Mouse (Mus musculus): ENCODE measurements at regions not wholly inside any gene's neighbourhood (a gene's known extent, or its start where the extent isn't known, plus 50 kb on each side); places are given as distances from the start of the nearest gene placed in this dataset.

DNA sequence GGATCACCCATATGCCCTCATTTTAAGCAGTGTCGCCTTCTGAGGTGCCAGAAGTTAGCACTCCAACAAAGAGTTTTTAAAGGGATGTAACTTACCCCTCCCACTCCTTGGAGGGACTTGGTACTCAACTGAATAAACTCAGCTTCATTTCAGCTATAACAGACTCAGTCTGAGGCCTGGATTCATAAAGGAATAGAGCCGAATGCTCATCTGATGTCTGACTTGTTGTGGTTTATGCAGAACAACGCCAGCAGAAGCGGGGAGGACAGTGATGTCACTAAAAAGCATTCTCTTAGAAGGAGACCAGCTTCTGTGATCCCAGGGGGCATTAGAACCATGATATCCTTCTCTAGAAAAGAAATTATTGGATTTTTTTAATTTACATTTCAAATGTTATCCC is 409.0 kb upstream of the Jarid2 start:
- no peak for ATAC-seq (ENCODE audit: poor library complexity, severe bottlenecking)

GRCm38 (mm10) chr13:44321009-44321596 is 408.2 kb upstream of the Jarid2 start:
- ATAC-seq (ENCODE audit: poor library complexity, severe bottlenecking), result no peak

GRCm38 (mm10) chr13:44328416-44328815 is 400.9 kb upstream of the Jarid2 start:
- no peak for ATAC-seq (ENCODE audit: poor library complexity, severe bottlenecking)

DNA sequence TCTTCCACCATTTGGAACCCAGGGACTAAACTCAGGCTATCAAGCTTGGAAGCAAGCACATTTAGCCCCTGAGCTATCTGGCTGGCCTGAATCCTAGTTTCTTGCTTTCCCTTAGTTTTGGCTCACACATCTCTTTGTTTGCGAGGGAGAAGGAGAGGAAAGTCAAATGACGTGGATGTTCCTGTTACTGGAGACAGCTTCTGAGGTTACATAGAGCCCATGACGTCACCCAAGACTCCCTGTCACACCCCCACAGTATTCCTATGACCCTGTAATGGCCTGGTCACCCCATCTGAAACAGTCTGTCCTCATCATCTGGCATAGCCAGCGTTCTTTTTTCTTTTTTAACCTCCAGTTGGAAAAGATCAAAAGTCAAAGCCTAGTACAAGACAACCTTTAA is 400.1 kb upstream of the Jarid2 start:
- no peak for ATAC-seq (ENCODE audit: poor library complexity, severe bottlenecking)

DNA sequence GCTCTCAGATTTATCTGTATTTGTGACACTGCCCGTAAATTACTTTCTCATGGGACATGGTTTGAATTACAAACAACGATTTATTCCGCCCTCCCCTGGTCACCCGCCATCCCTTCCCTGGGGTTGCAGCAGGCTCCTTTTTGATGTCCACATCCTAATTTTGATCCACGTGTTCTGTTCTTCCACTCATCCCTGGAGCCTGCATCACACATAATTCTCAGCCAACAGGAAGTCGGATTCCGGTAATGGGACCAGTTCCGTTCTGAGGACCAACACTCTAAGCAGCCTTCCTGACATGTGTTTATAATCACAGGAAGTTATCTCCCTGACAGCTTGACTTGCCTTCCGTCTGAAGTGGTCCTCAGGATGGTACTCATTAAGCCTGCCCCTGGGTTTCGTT is 399.6 kb upstream of the Jarid2 start:
- ATAC-seq (ENCODE audit: poor library complexity, severe bottlenecking), result no peak

DNA sequence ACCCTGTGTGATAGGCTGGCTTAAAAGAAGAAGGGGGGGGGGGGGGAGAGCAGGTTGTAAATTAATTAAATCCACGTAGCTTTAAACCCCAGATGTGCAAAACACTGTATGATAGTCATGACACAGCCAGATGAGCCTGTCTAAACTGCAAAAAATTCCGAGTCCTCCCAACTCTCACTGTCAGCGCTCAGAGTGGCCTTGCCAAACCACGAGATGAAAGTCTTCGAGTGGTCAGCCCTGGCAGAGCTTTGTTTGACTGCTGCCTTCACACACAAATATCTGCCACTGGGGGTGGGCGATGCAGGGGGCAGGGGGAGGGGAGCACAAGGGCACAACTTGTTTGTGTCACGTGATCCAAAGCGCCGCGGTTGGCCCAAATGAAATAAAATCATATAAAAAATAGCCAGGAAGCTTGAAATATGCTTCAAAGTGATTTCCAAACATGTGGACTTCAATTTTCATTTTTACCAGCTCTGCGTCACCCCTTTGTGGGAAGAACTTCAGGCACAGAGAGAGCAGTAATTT is 396.5 kb upstream of the Jarid2 start:
- no peak for ATAC-seq (ENCODE audit: poor library complexity, severe bottlenecking)

- no peak for ATAC-seq (ENCODE audit: poor library complexity, severe bottlenecking)
These were observed 390.1 kb upstream of the Jarid2 start for GRCm38 (mm10) chr13:44339061-44339741.

DNA sequence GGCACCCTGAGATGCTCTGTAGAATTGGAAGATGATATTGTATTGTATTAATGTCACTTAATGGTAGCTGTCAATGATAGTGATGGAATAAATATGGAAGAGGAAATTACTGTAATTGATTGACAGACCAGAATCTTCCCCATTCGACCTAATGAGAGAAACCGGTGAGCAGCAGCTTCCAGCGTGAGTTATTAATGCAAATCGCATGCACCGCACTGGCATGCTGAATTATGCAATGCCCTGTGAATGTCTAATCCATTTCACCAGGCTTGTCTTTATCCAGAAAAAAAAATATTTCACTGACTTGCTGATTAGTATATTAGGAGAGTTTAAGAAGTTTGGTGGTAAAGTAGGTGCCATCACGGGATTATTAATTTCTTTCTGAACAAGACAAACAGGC is 384.2 kb upstream of the Jarid2 start:
- no peak for ATAC-seq (ENCODE audit: poor library complexity, severe bottlenecking)

GRCm38 (mm10) chr13:44346636-44347035 is 382.6 kb upstream of the Jarid2 start:
- no peak for ATAC-seq (ENCODE audit: poor library complexity, severe bottlenecking)

GRCm38 (mm10) chr13:44347662-44348061 is 381.6 kb upstream of the Jarid2 start:
- ATAC-seq (ENCODE audit: poor library complexity, severe bottlenecking), result no peak

- ATAC-seq (ENCODE audit: poor library complexity, severe bottlenecking), result peak; percentile 43
These were observed 375.4 kb upstream of the Jarid2 start for GRCm38 (mm10) chr13:44353899-44354298.

DNA sequence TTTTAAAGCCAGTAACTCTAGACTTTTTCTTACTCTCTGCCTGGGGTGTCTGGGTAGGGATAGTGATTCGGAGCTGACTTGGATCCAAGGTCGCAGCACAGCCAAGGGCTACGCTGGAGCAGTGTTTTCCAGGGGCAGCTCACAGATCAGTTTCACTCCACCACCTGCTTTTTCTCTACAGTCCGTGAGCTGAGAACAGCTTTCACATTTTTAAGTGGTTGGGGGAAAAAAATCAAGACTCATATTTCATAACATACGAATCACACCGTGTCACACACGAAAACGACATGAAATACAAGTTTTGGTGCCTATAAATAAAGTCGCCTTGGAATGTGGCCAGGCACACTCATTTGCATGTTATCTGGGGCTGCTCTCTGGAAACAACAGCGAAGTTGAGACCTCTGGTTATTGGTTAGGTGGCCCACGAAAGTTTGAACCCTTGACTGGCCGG is 373.5 kb upstream of the Jarid2 start:
- no peak for ATAC-seq (ENCODE audit: poor library complexity, severe bottlenecking)

GRCm38 (mm10) chr13:44356981-44357380 is 372.3 kb upstream of the Jarid2 start:
- no peak for ATAC-seq (ENCODE audit: poor library complexity, severe bottlenecking)

DNA sequence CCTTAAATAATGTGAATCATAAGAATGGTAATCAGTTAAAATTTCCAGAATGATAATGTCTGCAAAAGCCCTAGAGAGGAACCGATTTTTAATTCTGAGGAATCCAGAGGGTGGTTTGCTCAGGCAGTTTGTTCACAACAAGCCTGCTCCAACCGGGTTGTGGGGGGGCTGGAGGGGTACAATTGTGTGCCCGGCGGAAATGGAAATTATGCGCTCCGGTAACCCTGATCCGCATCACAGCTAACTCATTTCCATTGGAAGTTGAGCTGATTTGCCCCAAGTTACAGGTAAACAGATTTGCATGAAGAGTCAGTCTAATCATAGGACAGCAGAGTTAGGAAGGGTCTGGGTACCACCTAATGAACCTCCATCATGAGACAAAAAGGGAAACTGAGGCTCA is 369.9 kb upstream of the Jarid2 start:
- ATAC-seq (ENCODE audit: poor library complexity, severe bottlenecking), result no peak

DNA sequence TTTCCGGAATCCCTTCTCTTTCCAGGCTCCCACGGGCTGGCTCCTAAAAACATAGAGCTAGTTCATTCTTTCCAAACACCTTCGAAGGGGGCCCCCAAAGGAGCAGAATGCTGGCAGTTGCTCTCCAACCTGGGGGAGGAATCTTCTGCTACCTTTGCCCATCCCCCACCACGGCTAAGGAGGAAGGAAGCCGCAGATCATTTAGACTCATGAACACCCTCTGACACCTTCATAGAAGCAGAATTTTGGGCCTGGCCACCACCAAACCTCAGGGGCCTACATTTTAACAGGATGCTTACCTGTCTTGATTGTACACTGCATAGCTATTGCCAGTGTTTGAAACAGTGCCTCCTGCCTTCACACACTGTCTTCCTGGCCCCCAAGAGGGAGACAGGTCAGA is 369.3 kb upstream of the Jarid2 start:
- ATAC-seq (ENCODE audit: poor library complexity, severe bottlenecking), result no peak

DNA sequence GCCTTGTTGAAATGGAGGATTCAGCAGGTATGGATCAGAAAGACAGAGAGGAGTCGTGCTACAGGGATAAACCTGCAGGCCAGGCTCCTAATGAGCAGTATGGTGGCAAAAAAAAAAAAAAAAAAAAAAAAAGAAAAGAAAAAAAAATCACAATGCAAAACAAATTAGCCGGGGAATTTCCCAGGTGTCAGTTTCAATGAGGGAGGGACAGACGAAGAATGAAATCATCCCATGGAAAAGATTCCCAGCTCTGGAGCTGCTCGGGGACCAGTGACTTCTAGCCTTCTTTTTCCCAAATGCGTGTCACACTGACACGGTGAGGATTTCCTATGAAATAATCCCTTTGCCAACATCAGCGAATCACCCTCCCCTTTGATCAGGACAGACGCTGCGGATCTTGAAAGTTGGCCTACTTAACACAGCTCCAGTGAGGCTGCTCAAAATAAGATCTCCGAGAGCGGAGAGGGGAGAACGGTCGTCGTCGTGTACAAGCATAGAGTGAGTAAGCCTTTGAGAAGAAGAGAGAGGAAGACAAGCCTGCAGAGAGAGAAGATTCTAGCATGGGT is 368.5 kb upstream of the Jarid2 start:
- no peak for ATAC-seq (ENCODE audit: poor library complexity, severe bottlenecking)

DNA sequence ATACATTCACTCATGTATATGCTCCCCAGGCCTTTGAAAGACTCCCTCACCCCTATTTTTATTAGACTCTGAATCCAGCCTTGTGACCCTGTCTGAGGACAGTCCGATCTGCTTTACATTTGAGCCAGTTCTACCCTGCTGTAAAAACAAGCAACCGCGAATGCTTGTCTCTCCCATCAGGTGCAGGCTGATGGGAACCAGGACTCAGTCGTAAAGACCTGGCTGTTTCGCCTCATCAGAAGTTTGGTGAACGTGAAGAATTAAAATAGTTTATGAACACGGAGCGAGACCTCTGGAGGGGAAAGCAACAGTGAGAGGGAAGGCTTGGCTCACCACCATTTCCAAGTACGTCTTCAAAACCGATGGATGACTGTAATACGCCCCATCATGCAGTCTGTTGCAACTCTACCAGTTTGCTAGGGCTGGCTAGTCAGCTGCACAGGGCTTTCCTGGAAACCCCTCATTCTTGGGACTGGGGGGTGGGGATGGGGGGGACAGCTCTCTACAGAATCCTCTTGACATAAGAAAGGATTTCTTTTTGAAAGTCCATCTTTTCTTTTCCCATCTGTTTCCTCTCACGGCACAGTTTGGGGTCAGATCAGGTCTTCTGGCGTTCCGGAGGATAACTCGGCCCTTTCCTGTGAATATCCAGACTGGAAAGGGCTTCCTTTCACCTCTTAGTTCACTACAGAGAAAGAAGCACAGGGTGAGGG is 366.8 kb upstream of the Jarid2 start:
- ATAC-seq (ENCODE audit: poor library complexity, severe bottlenecking), result no peak

GRCm38 (mm10) chr13:44363016-44363415 is 366.3 kb upstream of the Jarid2 start:
- no peak for ATAC-seq (ENCODE audit: poor library complexity, severe bottlenecking)

DNA sequence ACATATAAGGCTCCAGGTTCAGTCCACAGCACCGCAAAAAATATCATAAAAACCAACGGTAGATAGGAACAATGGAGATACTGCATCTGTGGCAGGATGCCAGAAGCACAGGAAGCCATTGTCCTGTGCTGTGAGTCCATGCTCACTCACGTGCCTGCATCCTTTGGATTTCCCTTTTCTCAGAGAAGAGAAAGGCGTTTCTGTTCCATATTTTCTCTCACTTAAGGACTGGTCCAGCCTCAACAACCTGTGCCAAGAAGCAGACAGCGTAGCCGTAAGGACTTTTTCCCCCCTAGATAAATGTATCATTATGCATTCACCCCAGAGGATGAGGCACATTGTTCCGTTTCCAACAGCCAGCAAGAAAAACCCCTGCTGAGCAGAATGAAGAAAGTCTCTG is 360.0 kb upstream of the Jarid2 start:
- ATAC-seq (ENCODE audit: poor library complexity, severe bottlenecking), result no peak

DNA sequence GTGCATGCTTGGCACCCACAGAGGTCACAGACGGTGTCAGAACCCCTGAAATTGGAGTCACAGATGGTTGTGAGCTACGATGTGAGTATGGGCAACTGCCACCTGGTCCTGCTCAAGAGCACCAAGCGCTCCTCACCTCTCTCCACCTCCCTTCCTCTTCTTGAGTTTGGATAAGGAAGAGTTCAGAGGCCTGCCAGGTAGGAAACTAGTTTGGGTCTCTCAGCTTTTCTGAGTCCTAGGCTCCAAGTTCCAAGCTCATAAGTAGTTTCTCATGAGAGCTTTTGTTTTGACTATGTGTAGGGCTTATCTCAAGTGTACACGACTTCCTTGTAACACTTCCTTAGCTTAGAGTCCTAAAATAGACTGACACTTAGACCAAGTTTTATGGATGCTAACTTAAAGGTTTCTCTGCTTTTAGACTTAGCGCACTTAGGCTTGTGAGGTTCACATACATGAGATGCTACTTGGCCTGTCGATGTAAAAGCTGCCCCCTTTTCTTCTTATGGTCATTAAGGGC is 356.9 kb upstream of the Jarid2 start:
- no peak for ATAC-seq (ENCODE audit: poor library complexity, severe bottlenecking)

DNA sequence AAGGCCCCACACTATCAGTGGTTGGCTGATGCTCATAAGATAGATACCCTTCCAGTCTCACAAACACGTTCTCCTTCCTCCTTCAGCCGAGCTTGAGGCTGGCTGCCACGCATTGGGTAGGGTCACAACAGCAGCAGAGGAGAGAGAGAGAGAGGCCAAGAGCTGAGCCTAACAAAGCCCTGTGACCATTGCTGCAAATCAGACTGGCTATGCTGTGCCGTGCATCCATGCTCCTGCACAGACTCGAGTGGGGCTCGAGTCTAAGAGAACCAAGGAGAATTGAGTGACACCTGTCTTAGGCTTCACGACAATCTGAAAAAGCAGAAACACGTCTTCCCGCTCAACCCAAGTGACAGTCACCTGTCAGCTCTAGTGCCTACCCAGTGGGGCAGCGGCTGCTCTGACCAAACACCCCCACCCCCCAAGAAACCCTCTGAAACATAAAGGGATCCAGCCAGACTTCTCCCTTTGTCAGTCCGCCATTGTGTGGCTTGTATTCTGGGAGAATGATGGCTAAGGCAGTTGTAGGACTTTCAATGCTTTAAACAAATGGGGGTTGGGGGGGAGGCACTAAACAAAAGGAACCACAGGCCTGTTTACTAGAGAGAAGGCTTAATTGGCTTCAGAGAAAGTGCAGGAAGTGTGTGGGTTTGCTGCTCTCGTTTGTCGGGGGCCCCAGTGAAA is 353.7 kb upstream of the Jarid2 start:
- ATAC-seq (ENCODE audit: poor library complexity, severe bottlenecking), result no peak
